Mouse (Mus musculus) T-helper 1 cell (primary cell): ENCODE measurements around the gene Uba2.

Experiments
- in situ Hi-C: fragments of 300-600 bp; cut with MboI, MseI; formaldehyde crosslinking; loops from one replicate; pipeline ENCODE4 v1.15.1; 2025; ENCODE audit warnings: high pct_unique_total_duplicates

Uba2 gene

GRCm38 (mm10) chr7:34100002-34100401 is 69.4 kb downstream of the Uba2 start:
- in situ Hi-C loops, result no loop called here

GRCm38 (mm10) chr7:34094911-34095481 is 74.4 kb downstream of the Uba2 start, which contains the start of gene Scgb1b30:
Gene Scgb1b30, plus strand, starts transcription at chr7:34095431.
- in situ Hi-C loops, result no loop called here
